Mouse (Mus musculus): Measurements from ENCODE around the gene Gm28710. TPM values are rescaled to one million over a fixed set of nuclear protein-coding genes. Genes with fewer than 3 reads are reported as not detected.

The Gm28710 gene
- polyA plus RNA-seq, 1 experiment = 0.01 TPM

GRCm38 (mm10) chr5:16794972-16795371 is 3.4 kb downstream of the Gm28710 start:
- Histone ChIP-seq H3K4me2 (ENCODE audit: low read depth) (peak overlapping the region; percentile 37), H3K27me3 (ENCODE audit: control insufficient read depth, insufficient read depth, insufficient read length) (no peaks in the 10 kb centered on the region), H3K4me3 (no peak overlapping the region), H3K79me2 (ENCODE audit: control insufficient read depth, insufficient read depth) (no peaks in the 10 kb centered on the region), H3K36me3 (ENCODE audit: control insufficient read depth, insufficient read depth) (no peaks in the 10 kb centered on the region), H3ac (ENCODE audit: control insufficient read depth, insufficient read length) (no peak overlapping the region)
- TF ChIP-seq REST (IDR thresholded peaks at IDR 0.05; ENCODE audit: insufficient read depth, insufficient read length) (no peak), MYOG (IDR thresholded peaks at IDR 0.05; ENCODE audit: control insufficient read depth in 1 of 3, insufficient read depth in 1 of 3, insufficient read length in 2 of 3, low read depth in 2 of 3) (no peak), SRF (IDR thresholded peaks at IDR 0.05; ENCODE audit: control insufficient read depth, insufficient read length, low read depth) (no peak), MYOD1 (IDR thresholded peaks at IDR 0.05; ENCODE audit: control insufficient read depth in 1 of 3, insufficient read length in 2 of 3, low read depth in 2 of 3) (no peak), MAX (IDR thresholded peaks at IDR 0.05; ENCODE audit: low read depth) (no peak), CEBPB (IDR thresholded peaks at IDR 0.05; ENCODE audit: insufficient read depth, poor library complexity, severe bottlenecking) (no peak), POLR2A (IDR thresholded peaks at IDR 0.05; ENCODE audit: insufficient read length, low read depth) (no peak), USF1 (IDR thresholded peaks at IDR 0.05; ENCODE audit: low read depth) (no peak), E2F4 (IDR thresholded peaks at IDR 0.05; ENCODE audit: insufficient read depth) (no peak), TCF12 (IDR thresholded peaks at IDR 0.05; ENCODE audit: insufficient read depth, poor library complexity, severe bottlenecking) (no peak), POLR2AphosphoS2 (IDR thresholded peaks at IDR 0.05; ENCODE audit: insufficient read length, low read depth) (no peak), TCF3 (IDR thresholded peaks at IDR 0.05; ENCODE audit: insufficient read length, low read depth) (no peak)

- Histone ChIP-seq H3ac (ENCODE audit: control insufficient read depth, insufficient read length) (no peak overlapping the region), H3K27me3 (ENCODE audit: control insufficient read depth, insufficient read depth, insufficient read length) (no peaks in the 10 kb centered on the region), H3K4me3 (no peak overlapping the region), H3K36me3 (ENCODE audit: control insufficient read depth, insufficient read depth) (no peaks in the 10 kb centered on the region), H3K79me2 (ENCODE audit: control insufficient read depth, insufficient read depth) (no peaks in the 10 kb centered on the region), H3K4me2 (ENCODE audit: low read depth) (no peak overlapping the region)
- TF ChIP-seq TCF12 (IDR thresholded peaks at IDR 0.05; ENCODE audit: insufficient read depth, poor library complexity, severe bottlenecking) (no peak), MAX (IDR thresholded peaks at IDR 0.05; ENCODE audit: low read depth) (no peak), E2F4 (IDR thresholded peaks at IDR 0.05; ENCODE audit: insufficient read depth) (no peak), POLR2AphosphoS2 (IDR thresholded peaks at IDR 0.05; ENCODE audit: insufficient read length, low read depth) (no peak), USF1 (IDR thresholded peaks at IDR 0.05; ENCODE audit: low read depth) (no peak), REST (IDR thresholded peaks at IDR 0.05; ENCODE audit: insufficient read depth, insufficient read length) (no peak), POLR2A (IDR thresholded peaks at IDR 0.05; ENCODE audit: insufficient read length, low read depth) (no peak), TCF3 (IDR thresholded peaks at IDR 0.05; ENCODE audit: insufficient read length, low read depth) (no peak), MYOG (IDR thresholded peaks at IDR 0.05; ENCODE audit: control insufficient read depth in 1 of 3, insufficient read depth in 1 of 3, insufficient read length in 2 of 3, low read depth in 2 of 3) (no peak), SRF (IDR thresholded peaks at IDR 0.05; ENCODE audit: control insufficient read depth, insufficient read length, low read depth) (no peak), CEBPB (IDR thresholded peaks at IDR 0.05; ENCODE audit: insufficient read depth, poor library complexity, severe bottlenecking) (no peak), MYOD1 (IDR thresholded peaks at IDR 0.05; ENCODE audit: control insufficient read depth in 1 of 3, insufficient read length in 2 of 3, low read depth in 2 of 3) (no peak)
These were observed 11.1 kb downstream of the Gm28710 start for GRCm38 (mm10) chr5:16802726-16803125.

GRCm38 (mm10) chr5:16838991-16839390 is 47.4 kb downstream of the Gm28710 start:
- TF ChIP-seq MAX (IDR thresholded peaks at IDR 0.05; ENCODE audit: low read depth) = no peak
- no peak for TF ChIP-seq TCF12 (IDR thresholded peaks at IDR 0.05; ENCODE audit: insufficient read depth, poor library complexity, severe bottlenecking)
- TF ChIP-seq SRF (IDR thresholded peaks at IDR 0.05; ENCODE audit: control insufficient read depth, insufficient read length, low read depth) = no peak
- no peak for TF ChIP-seq MYOG (IDR thresholded peaks at IDR 0.05; ENCODE audit: control insufficient read depth in 1 of 3, insufficient read depth in 1 of 3, insufficient read length in 2 of 3, low read depth in 2 of 3)
- no peak for TF ChIP-seq TCF3 (IDR thresholded peaks at IDR 0.05; ENCODE audit: insufficient read length, low read depth)
- no peak for TF ChIP-seq REST (IDR thresholded peaks at IDR 0.05; ENCODE audit: insufficient read depth, insufficient read length)
- Histone ChIP-seq H3K4me3 (no peak overlapping the region), H3ac (ENCODE audit: control insufficient read depth, insufficient read length) (no peak overlapping the region), H3K79me2 (ENCODE audit: control insufficient read depth, insufficient read depth) (no peaks in the 10 kb centered on the region), H3K4me2 (ENCODE audit: low read depth) (no peak overlapping the region), H3K36me3 (ENCODE audit: control insufficient read depth, insufficient read depth) (no peaks in the 10 kb centered on the region), H3K27me3 (ENCODE audit: control insufficient read depth, insufficient read depth, insufficient read length) (no peaks in the 10 kb centered on the region)

GRCm38 (mm10) chr5:16869309-16869915 is 77.8 kb downstream of the Gm28710 start:
- Histone ChIP-seq H3ac (ENCODE audit: control insufficient read depth, insufficient read length) (no peak overlapping the region), H3K27me3 (ENCODE audit: control insufficient read depth, insufficient read depth, insufficient read length) (no peaks in the 10 kb centered on the region), H3K4me3 (no peak overlapping the region), H3K36me3 (ENCODE audit: control insufficient read depth, insufficient read depth) (no peaks in the 10 kb centered on the region), H3K79me2 (ENCODE audit: control insufficient read depth, insufficient read depth) (no peaks in the 10 kb centered on the region), H3K4me2 (ENCODE audit: low read depth) (peak overlapping the region; percentile 45)
- no peak for TF ChIP-seq USF1 (IDR thresholded peaks at IDR 0.05; ENCODE audit: low read depth)
- TF ChIP-seq REST (IDR thresholded peaks at IDR 0.05; ENCODE audit: insufficient read depth, insufficient read length) = no peak
- no peak for TF ChIP-seq E2F4 (IDR thresholded peaks at IDR 0.05; ENCODE audit: insufficient read depth)
- TF ChIP-seq TCF3 (IDR thresholded peaks at IDR 0.05; ENCODE audit: insufficient read length, low read depth) = no peak

- TF ChIP-seq E2F4 (IDR thresholded peaks at IDR 0.05; ENCODE audit: insufficient read depth) = no peak
- no peak for TF ChIP-seq MYOD1 (IDR thresholded peaks at IDR 0.05; ENCODE audit: control insufficient read depth in 1 of 3, insufficient read length in 2 of 3, low read depth in 2 of 3)
- no peak for TF ChIP-seq REST (IDR thresholded peaks at IDR 0.05; ENCODE audit: insufficient read depth, insufficient read length)
- TF ChIP-seq POLR2AphosphoS2 (IDR thresholded peaks at IDR 0.05; ENCODE audit: insufficient read length, low read depth) = no peak
- no peak for TF ChIP-seq TCF3 (IDR thresholded peaks at IDR 0.05; ENCODE audit: insufficient read length, low read depth)
- TF ChIP-seq SRF (IDR thresholded peaks at IDR 0.05; ENCODE audit: control insufficient read depth, insufficient read length, low read depth) = no peak
- no peak for TF ChIP-seq CEBPB (IDR thresholded peaks at IDR 0.05; ENCODE audit: insufficient read depth, poor library complexity, severe bottlenecking)
- TF ChIP-seq MAX (IDR thresholded peaks at IDR 0.05; ENCODE audit: low read depth) = no peak
- no peak for TF ChIP-seq TCF12 (IDR thresholded peaks at IDR 0.05; ENCODE audit: insufficient read depth, poor library complexity, severe bottlenecking)
- no peak for TF ChIP-seq POLR2A (IDR thresholded peaks at IDR 0.05; ENCODE audit: insufficient read length, low read depth)
- TF ChIP-seq MYOG (IDR thresholded peaks at IDR 0.05; ENCODE audit: control insufficient read depth in 1 of 3, insufficient read depth in 1 of 3, insufficient read length in 2 of 3, low read depth in 2 of 3) = no peak
- TF ChIP-seq USF1 (IDR thresholded peaks at IDR 0.05; ENCODE audit: low read depth) = no peak
- H3ac ChIP-seq (ENCODE audit: control insufficient read depth, insufficient read length) = no peak overlapping the region
- H3K27me3 ChIP-seq (ENCODE audit: control insufficient read depth, insufficient read depth, insufficient read length) = no peaks in the 10 kb centered on the region
- no peaks in the 10 kb centered on the region for H3K36me3 ChIP-seq (ENCODE audit: control insufficient read depth, insufficient read depth)
- no peak overlapping the region for H3K4me3 ChIP-seq
- H3K79me2 ChIP-seq (ENCODE audit: control insufficient read depth, insufficient read depth) = no peaks in the 10 kb centered on the region
- no peak overlapping the region for H3K4me2 ChIP-seq (ENCODE audit: low read depth)
These were observed 102.6 kb downstream of the Gm28710 start for GRCm38 (mm10) chr5:16894161-16894560.

Data from myocyte (in vitro differentiated cells).